Mouse (Mus musculus): ENCODE measurements around the gene Sorbs2. TPM values are rescaled to one million over a fixed set of nuclear protein-coding genes. Genes with fewer than 3 reads are reported as not detected.

Gene Sorbs2
- polyA plus RNA-seq (2012; fragmentation: generic; extraction: Trizol): 0.09 TPM
- long read RNA-seq, experiment 1, partial matches to known transcripts: 2 of 8 reads
- long read RNA-seq, experiment 1, other reads (novel, unspliced or antisense): 4 of 8 reads
- long read RNA-seq, experiment 2, partial matches to known transcripts: 0 of 5 reads
- long read RNA-seq, experiment 2, other reads (novel, unspliced or antisense): 5 of 5 reads

DNA sequence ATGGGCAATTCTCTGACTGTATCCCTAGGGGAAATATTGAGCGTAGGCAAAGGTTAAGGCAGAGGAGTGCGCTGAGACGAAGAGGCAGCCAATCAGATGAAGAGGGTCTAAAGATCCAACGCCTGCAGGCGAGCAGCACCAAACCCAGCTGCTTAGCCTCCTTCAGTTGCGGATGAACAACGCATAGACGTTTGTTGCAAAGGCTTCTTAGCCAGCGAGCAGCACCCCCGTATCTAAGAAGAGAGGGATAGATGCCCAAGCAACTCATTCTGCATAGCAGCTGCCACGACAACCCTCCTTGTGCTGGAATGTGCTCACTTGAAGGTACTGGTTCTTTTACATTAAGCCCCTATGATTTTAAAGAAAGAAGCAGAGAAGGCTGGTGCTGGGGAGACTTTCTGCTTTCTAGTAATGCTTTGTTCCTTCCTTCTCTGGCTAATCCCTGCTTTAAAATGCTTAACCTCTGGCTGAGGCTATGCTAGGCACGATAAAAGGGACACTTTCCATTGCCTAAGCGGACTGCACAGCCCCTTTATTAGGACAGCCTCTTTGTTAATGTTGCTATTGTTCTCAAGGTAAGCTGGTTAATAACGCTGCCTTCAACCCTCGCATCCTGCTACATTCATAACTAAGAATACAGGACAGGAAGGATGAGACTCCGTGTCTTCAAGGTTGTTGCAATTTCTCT, at the start of gene Sorbs2:
Sorbs2 (plus strand) TSS at position 155 of the 688 bp plus-strand sequence.
- Histone ChIP-seq H3K79me3 (ENCODE audit: low read depth) (no peaks in the 10 kb centered on the region), H3K4me3 (ENCODE audit: insufficient read depth, poor library complexity, severe bottlenecking) (no peak within 1 kb of the TSS), H3K79me2 (ENCODE audit: control insufficient read depth, insufficient read depth) (no peaks in the 10 kb centered on the region), H3ac (ENCODE audit: control insufficient read depth, insufficient read length, low read depth) (no peak within 1 kb of the TSS), H3K36me3 (ENCODE audit: control insufficient read depth, insufficient read depth) (no peaks in the 10 kb centered on the region), H3K27me3 (ENCODE audit: control insufficient read depth, insufficient read depth, insufficient read length) (no peaks in the 10 kb centered on the region)
- no peak for TF ChIP-seq MAX (IDR thresholded peaks at IDR 0.05)

DNA sequence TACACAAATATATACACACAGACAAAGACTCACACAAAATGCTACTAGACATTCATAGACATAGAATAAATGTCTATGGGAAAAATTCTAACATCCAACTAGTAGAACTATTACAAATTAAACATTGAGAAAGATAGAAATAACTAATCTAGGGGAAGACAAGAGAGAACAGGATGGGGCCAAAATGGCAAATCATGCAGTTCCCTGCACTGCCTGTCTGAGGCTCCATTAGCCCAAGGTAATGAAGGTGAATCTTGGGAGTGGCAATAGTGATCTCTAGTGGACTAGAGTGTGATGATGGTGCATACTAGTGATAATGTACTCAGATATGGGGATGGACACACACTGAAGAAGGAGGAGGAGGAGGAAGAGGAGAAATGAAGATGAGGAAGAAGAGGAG, 49.7 kb upstream of the Sorbs2 start:
- Histone ChIP-seq H3K36me3 (ENCODE audit: control insufficient read depth, insufficient read depth) (no peaks in the 10 kb centered on the region), H3K79me2 (ENCODE audit: control insufficient read depth, insufficient read depth) (no peaks in the 10 kb centered on the region), H3K4me3 (ENCODE audit: insufficient read depth, poor library complexity, severe bottlenecking) (no peak overlapping the region), H3K27me3 (ENCODE audit: control insufficient read depth, insufficient read depth, insufficient read length) (no peaks in the 10 kb centered on the region), H3K79me3 (ENCODE audit: low read depth) (no peaks in the 10 kb centered on the region), H3ac (ENCODE audit: control insufficient read depth, insufficient read length, low read depth) (no peak overlapping the region)
- TF ChIP-seq USF1 (IDR thresholded peaks at IDR 0.05; ENCODE audit: low read depth): no peak
- no peak for TF ChIP-seq MAX (IDR thresholded peaks at IDR 0.05)
- TF ChIP-seq CTCF (IDR thresholded peaks at IDR 0.05; ENCODE audit: control insufficient read depth, insufficient read depth, insufficient read length): no peak
- TF ChIP-seq MYOD1 (IDR thresholded peaks at IDR 0.05; ENCODE audit: control insufficient read depth, insufficient read length, low read depth): no peak
- TF ChIP-seq MYOG (IDR thresholded peaks at IDR 0.05; ENCODE audit: control insufficient read depth, extremely low read depth, insufficient read length): no peak

DNA sequence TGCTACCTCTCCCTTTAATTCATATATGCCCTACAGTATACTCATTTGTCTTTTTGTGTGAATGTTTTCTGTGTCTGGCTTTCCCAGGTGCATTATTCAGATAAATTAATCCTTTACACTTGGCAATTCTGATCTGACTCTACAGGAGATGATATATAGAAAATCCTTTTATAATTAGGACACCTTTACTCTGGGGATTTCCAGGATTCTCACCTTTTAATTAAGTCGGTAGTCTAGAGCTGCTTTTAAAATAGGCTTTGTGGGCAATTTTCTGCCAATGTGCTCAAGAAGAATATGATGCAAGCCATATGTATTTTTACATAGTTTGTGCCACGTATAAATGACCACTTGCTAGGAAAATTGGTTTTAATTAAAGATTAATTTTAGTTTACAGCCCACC, 38.6 kb upstream of the Sorbs2 start:
- TF ChIP-seq USF1 (IDR thresholded peaks at IDR 0.05; ENCODE audit: low read depth): no peak
- TF ChIP-seq CEBPB (IDR thresholded peaks at IDR 0.05; ENCODE audit: low read depth): no peak
- no peak for TF ChIP-seq MYOD1 (IDR thresholded peaks at IDR 0.05; ENCODE audit: control insufficient read depth, insufficient read length, low read depth)
- TF ChIP-seq MAX (IDR thresholded peaks at IDR 0.05): no peak
- H3K36me3 ChIP-seq (ENCODE audit: control insufficient read depth, insufficient read depth): no peaks in the 10 kb centered on the region
- no peaks in the 10 kb centered on the region for H3K79me2 ChIP-seq (ENCODE audit: control insufficient read depth, insufficient read depth)
- no peak overlapping the region for H3K4me3 ChIP-seq (ENCODE audit: insufficient read depth, poor library complexity, severe bottlenecking)
- H3K27me3 ChIP-seq (ENCODE audit: control insufficient read depth, insufficient read depth, insufficient read length): no peaks in the 10 kb centered on the region
- no peaks in the 10 kb centered on the region for H3K79me3 ChIP-seq (ENCODE audit: low read depth)
- H3ac ChIP-seq (ENCODE audit: control insufficient read depth, insufficient read length, low read depth): no peak overlapping the region

DNA sequence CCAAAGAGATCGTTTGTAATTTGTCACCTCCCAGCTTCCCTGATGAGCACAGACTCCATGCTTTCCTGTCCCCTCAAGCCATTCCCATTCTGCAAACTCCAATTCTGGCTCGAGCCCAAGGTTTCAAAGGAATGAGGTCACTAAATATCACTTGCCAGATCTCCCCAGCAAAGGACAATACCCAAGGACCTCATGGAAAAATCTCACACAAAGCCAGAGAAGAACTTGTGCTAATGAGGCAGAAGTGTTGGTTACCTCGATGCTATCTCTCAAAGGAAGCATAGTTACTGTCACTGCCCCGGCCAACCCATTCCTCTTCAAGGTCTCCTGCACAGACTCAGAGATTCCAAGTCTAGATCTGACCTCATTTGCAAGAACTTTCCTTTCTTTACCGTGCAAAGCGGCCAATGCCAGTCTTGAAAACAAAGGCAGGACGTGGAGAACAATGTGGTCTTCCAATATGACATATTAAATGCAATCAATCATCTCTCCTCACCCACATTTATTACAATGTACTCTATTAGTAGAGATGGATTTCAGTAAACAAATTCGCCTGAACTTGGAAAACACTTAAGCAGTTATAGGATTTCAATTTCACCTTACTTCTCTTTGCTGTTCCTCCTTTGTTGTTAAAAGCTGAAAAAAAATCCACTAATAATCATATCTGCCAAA, 37.9 kb upstream of the Sorbs2 start:
- H3K36me3 ChIP-seq (ENCODE audit: control insufficient read depth, insufficient read depth): no peaks in the 10 kb centered on the region
- no peaks in the 10 kb centered on the region for H3K79me3 ChIP-seq (ENCODE audit: low read depth)
- H3K79me2 ChIP-seq (ENCODE audit: control insufficient read depth, insufficient read depth): no peaks in the 10 kb centered on the region
- no peak for TF ChIP-seq USF1 (IDR thresholded peaks at IDR 0.05; ENCODE audit: low read depth)
- TF ChIP-seq MAX (IDR thresholded peaks at IDR 0.05): no peak
- TF ChIP-seq CEBPB (IDR thresholded peaks at IDR 0.05; ENCODE audit: low read depth): no peak
- TF ChIP-seq FOSL1 (IDR thresholded peaks at IDR 0.05; ENCODE audit: insufficient read depth, low read length, poor library complexity, severe bottlenecking): no peak
- TF ChIP-seq MYOD1 (IDR thresholded peaks at IDR 0.05; ENCODE audit: control insufficient read depth, insufficient read length, low read depth): no peak
- no peak for TF ChIP-seq MYOG (IDR thresholded peaks at IDR 0.05; ENCODE audit: control insufficient read depth, extremely low read depth, insufficient read length)
- TF ChIP-seq CTCF (IDR thresholded peaks at IDR 0.05; ENCODE audit: control insufficient read depth, insufficient read depth, insufficient read length): no peak
- H3K4me3 ChIP-seq (ENCODE audit: insufficient read depth, poor library complexity, severe bottlenecking): no peak overlapping the region
- H3K27me3 ChIP-seq (ENCODE audit: control insufficient read depth, insufficient read depth, insufficient read length): no peaks in the 10 kb centered on the region
- no peak overlapping the region for H3ac ChIP-seq (ENCODE audit: control insufficient read depth, insufficient read length, low read depth)

DNA sequence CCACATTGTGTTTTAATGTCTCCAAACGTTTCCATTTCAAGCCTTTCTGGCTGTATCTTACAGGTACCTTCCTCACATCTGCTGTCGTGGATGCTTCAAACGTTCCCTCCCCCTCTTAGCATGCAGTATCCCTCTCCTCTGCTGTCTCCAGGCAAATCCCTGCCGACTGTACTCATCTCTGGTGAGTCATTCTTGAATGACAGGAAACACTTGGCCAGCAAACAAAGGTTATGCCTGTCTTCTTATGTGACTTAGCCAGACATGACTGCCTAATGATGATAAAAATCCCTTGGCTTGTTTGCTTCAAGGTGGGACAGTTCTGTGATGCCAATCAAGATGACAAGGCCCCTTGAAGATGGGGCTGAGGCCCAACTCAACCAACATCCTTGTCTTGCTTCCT, 26.7 kb upstream of the Sorbs2 start:
- no peaks in the 10 kb centered on the region for H3K79me3 ChIP-seq (ENCODE audit: low read depth)
- H3K79me2 ChIP-seq (ENCODE audit: control insufficient read depth, insufficient read depth): no peaks in the 10 kb centered on the region
- no peak overlapping the region for H3ac ChIP-seq (ENCODE audit: control insufficient read depth, insufficient read length, low read depth)
- no peaks in the 10 kb centered on the region for H3K36me3 ChIP-seq (ENCODE audit: control insufficient read depth, insufficient read depth)
- H3K27me3 ChIP-seq (ENCODE audit: control insufficient read depth, insufficient read depth, insufficient read length): no peaks in the 10 kb centered on the region
- TF ChIP-seq FOSL1 (IDR thresholded peaks at IDR 0.05; ENCODE audit: insufficient read depth, low read length, poor library complexity, severe bottlenecking) (peak; percentile 11), MYOG (IDR thresholded peaks at IDR 0.05; ENCODE audit: control insufficient read depth, extremely low read depth, insufficient read length) (no peak)
- no peak overlapping the region for H3K4me3 ChIP-seq (ENCODE audit: insufficient read depth, poor library complexity, severe bottlenecking)

DNA sequence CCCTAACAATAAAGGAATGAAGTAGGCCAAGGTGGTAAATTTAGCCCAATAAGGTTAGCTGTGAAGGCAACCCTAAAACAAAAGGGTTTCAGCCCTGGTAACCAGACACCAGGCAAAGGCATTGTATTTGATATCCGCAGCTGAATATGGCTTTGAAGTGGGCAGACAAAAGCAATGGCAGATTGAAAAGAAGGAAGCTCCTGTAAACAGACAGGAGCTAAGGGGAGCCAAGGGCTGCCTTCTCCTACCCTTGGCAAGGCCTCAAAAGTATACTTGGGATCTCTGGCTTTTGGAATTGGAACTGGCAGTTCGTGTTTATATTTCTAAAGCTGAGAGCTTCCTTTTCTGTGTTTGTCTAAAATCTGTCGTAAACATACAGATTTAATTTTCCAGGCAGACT, 21.3 kb upstream of the Sorbs2 start:
- TF ChIP-seq MYOG (IDR thresholded peaks at IDR 0.05; ENCODE audit: control insufficient read depth, extremely low read depth, insufficient read length) (no peak), USF1 (IDR thresholded peaks at IDR 0.05; ENCODE audit: low read depth) (no peak), MYOD1 (IDR thresholded peaks at IDR 0.05; ENCODE audit: control insufficient read depth, insufficient read length, low read depth) (no peak), CEBPB (IDR thresholded peaks at IDR 0.05; ENCODE audit: low read depth) (no peak)
- Histone ChIP-seq H3K79me2 (ENCODE audit: control insufficient read depth, insufficient read depth) (no peaks in the 10 kb centered on the region), H3K4me3 (ENCODE audit: insufficient read depth, poor library complexity, severe bottlenecking) (no peak overlapping the region), H3K36me3 (ENCODE audit: control insufficient read depth, insufficient read depth) (no peaks in the 10 kb centered on the region), H3K79me3 (ENCODE audit: low read depth) (no peaks in the 10 kb centered on the region), H3ac (ENCODE audit: control insufficient read depth, insufficient read length, low read depth) (no peak overlapping the region), H3K27me3 (ENCODE audit: control insufficient read depth, insufficient read depth, insufficient read length) (no peaks in the 10 kb centered on the region)
